Mouse (Mus musculus) megakaryocyte, embryonic 14.5 days (primary cell): Measurements from ENCODE around the gene Oit3. TPM values are rescaled to one million over a fixed set of nuclear protein-coding genes. Genes with fewer than 3 reads are reported as not detected.
"Not testable (repeated sequence)": the region's sequence is repeated elsewhere in the genome, so short reads cannot be mapped to it uniquely, and the experiment has no call there.

ENCODE experiments used
- H3K27me3 ChIP-seq: replicated peaks from 2 replicates; pipeline ENCODE3; 2012; ENCODE audit warnings: inconsistent platforms
- H3K36me3 ChIP-seq: replicated peaks from 2 replicates; pipeline ENCODE3; 2012; ENCODE audit warnings: low read length, inconsistent platforms, mixed read lengths
- H3K4me1 ChIP-seq: 2 replicates; pipeline ENCODE4 v1.6.1; 2012; ENCODE audit warnings: inconsistent platforms
- H3K4me3 ChIP-seq: replicated peaks from 2 replicates; pipeline ENCODE3; 2012; ENCODE audit warnings: moderate library complexity, mild to moderate bottlenecking, inconsistent platforms
- H3K9me3 ChIP-seq: 2 replicates; pipeline ENCODE4 v1.6.1; 2012; ENCODE audit warnings: inconsistent platforms
- FLI1 ChIP-seq: IDR thresholded peaks from 2 replicates; pipeline ENCODE4 v1.6.1; 2012; ENCODE audit warnings: low read length, inconsistent platforms, mixed read lengths
- GATA1 ChIP-seq: IDR thresholded peaks from 3 replicates; pipeline ENCODE4 v1.6.1; 2012; ENCODE audit warnings: mixed read lengths, low read length, inconsistent platforms, borderline replicate concordance
- polyA plus RNA-seq: library from polyadenylated mRNA; stranded (reverse); fragments of >175 nt; gene quantifications from 2 replicates; pipeline ENCODE4 v1.2.3, GENCODE M21; 2012; ENCODE audit warnings: low replicate concordance; ENCODE audit not compliant: insufficient read depth

Gene Oit3
- polyA plus RNA-seq, 1 experiment, result 1.3 TPM

- Histone ChIP-seq H3K4me1 (peaks cover 16% of the 10 kb centered on the region), H3K27me3 (peaks cover 16% of the 10 kb centered on the region), H3K36me3 (no peaks in the 10 kb centered on the region), H3K9me3 (no peaks in the 10 kb centered on the region), H3K4me3 (no peak overlapping the region)
- TF ChIP-seq FLI1, result no peak
- TF ChIP-seq GATA1, result no peak
These were observed 37.8 kb downstream of the Oit3 start for GRCm38 (mm10) chr10:59403793-59404149.

- no peaks in the 10 kb centered on the region for H3K9me3 ChIP-seq
- no peaks in the 10 kb centered on the region for H3K36me3 ChIP-seq
- H3K4me1 ChIP-seq, result peaks cover 10% of the 10 kb centered on the region
- TF ChIP-seq GATA1 (no peak), FLI1 (no peak)
- no peak within 1 kb of the TSS for H3K4me3 ChIP-seq
- H3K27me3 ChIP-seq, result peaks cover 16% of the 10 kb centered on the region
These were observed 38.4 kb downstream of the Oit3 start, which contains the start of gene Pla2g12b for GRCm38 (mm10) chr10:59402899-59403792. Gene Pla2g12b, plus strand, starts transcription at chr10:59403660.

- peaks cover 34% of the 10 kb centered on the region for H3K4me1 ChIP-seq
- H3K9me3 ChIP-seq, H3K4me3 ChIP-seq, H3K27me3 ChIP-seq, H3K36me3 ChIP-seq: not testable (repeated sequence)
These were observed 46.1 kb downstream of the Oit3 start, which contains the start of gene Gm10273 for GRCm38 (mm10) chr10:59395461-59395860. Gene Gm10273, plus strand, starts transcription at chr10:59395632.

GRCm38 (mm10) chr10:59391907-59392306 is 49.7 kb downstream of the Oit3 start:
- Histone ChIP-seq H3K4me1 (peaks cover 28% of the 10 kb centered on the region), H3K4me3 (no peak overlapping the region), H3K9me3 (peaks cover 20% of the 10 kb centered on the region), H3K36me3 (peaks cover 34% of the 10 kb centered on the region), H3K27me3 (no peaks in the 10 kb centered on the region)
- TF ChIP-seq GATA1, result no peak
- no peak for TF ChIP-seq FLI1

GRCm38 (mm10) chr10:59389652-59390051 is 51.9 kb downstream of the Oit3 start:
- Histone ChIP-seq H3K4me3 (no peak overlapping the region), H3K36me3 (peaks cover 35% of the 10 kb centered on the region), H3K4me1 (peaks cover 28% of the 10 kb centered on the region), H3K27me3 (no peaks in the 10 kb centered on the region), H3K9me3 (peaks cover 20% of the 10 kb centered on the region)
- no peak for TF ChIP-seq FLI1
- TF ChIP-seq GATA1, result no peak

GRCm38 (mm10) chr10:59386951-59387350 is 54.6 kb downstream of the Oit3 start:
- Histone ChIP-seq H3K4me3 (no peak overlapping the region), H3K27me3 (no peaks in the 10 kb centered on the region), H3K36me3 (peaks cover 35% of the 10 kb centered on the region), H3K4me1 (peaks cover 8% of the 10 kb centered on the region), H3K9me3 (peaks cover 20% of the 10 kb centered on the region)
- TF ChIP-seq FLI1, result no peak
- no peak for TF ChIP-seq GATA1

GRCm38 (mm10) chr10:59381563-59381962 is 60.0 kb downstream of the Oit3 start:
- Histone ChIP-seq H3K4me1 (peaks cover 33% of the 10 kb centered on the region), H3K36me3 (peaks cover 21% of the 10 kb centered on the region)
- H3K4me3 ChIP-seq, H3K9me3 ChIP-seq, H3K27me3 ChIP-seq: not testable (repeated sequence)

GRCm38 (mm10) chr10:59380411-59380821 is 61.2 kb downstream of the Oit3 start:
- H3K9me3 ChIP-seq, result no peaks in the 10 kb centered on the region
- H3K36me3 ChIP-seq, result peaks cover 25% of the 10 kb centered on the region
- H3K4me1 ChIP-seq, result peaks cover 37% of the 10 kb centered on the region
- no peaks in the 10 kb centered on the region for H3K27me3 ChIP-seq
- peak overlapping the region; percentile 87 for H3K4me3 ChIP-seq
- TF ChIP-seq GATA1 (no peak), FLI1 (no peak)

- Histone ChIP-seq H3K4me3 (peak overlapping the region; percentile 87), H3K9me3 (no peaks in the 10 kb centered on the region), H3K27me3 (no peaks in the 10 kb centered on the region), H3K36me3 (peaks cover 29% of the 10 kb centered on the region), H3K4me1 (peaks cover 37% of the 10 kb centered on the region)
- no peak for TF ChIP-seq FLI1
- no peak for TF ChIP-seq GATA1
These were observed 61.7 kb downstream of the Oit3 start for GRCm38 (mm10) chr10:59379927-59380326.

- H3K4me3 ChIP-seq, result no peak overlapping the region
- TF ChIP-seq GATA1 (no peak), FLI1 (no peak)
- H3K4me1 ChIP-seq, result peaks cover 42% of the 10 kb centered on the region
- H3K27me3 ChIP-seq, result no peaks in the 10 kb centered on the region
- H3K36me3 ChIP-seq, result peaks cover 41% of the 10 kb centered on the region
- H3K9me3 ChIP-seq, result no peaks in the 10 kb centered on the region
These were observed 62.9 kb downstream of the Oit3 start for GRCm38 (mm10) chr10:59378728-59379127.
